Mouse (Mus musculus) G1E (cell line): ENCODE data around the gene Gm9887. TPM values are rescaled to one million over a fixed set of nuclear protein-coding genes. Genes with fewer than 3 reads are reported as not detected.

Source experiments
- ATAC-seq: 2 replicates; pipeline ENCODE4 v1.8.0; 2016; ENCODE audit warnings: mild to moderate bottlenecking; ENCODE audit not compliant: insufficient number of reproducible peaks, poor library complexity, low FRiP score, severe bottlenecking; ENCODE audit errors: extremely low read depth
- DNase-seq: peaks from one replicate; pipeline ENCODE4 v3.0.0; 2012; ENCODE audit warnings: low spot score
- H3K27me3 ChIP-seq: 2 replicates; pipeline ENCODE4 v1.6.1; 2012; ENCODE audit warnings: mild to moderate bottlenecking, low read length, inconsistent platforms; ENCODE audit not compliant: insufficient read depth
- H3K36me3 ChIP-seq: replicated peaks from 2 replicates; pipeline ENCODE3; 2012; ENCODE audit warnings: mild to moderate bottlenecking, inconsistent platforms
- H3K4me1 ChIP-seq: 2 replicates; pipeline ENCODE4 v1.6.1; 2012; ENCODE audit warnings: low read depth, low read length, inconsistent platforms, mixed read lengths; ENCODE audit not compliant: insufficient read depth
- H3K4me3 ChIP-seq: 2 replicates; pipeline ENCODE4 v1.5.1; 2012; ENCODE audit warnings: low read depth, mild to moderate bottlenecking, inconsistent platforms, low read length, moderate library complexity, mixed read lengths
- H3K9me3 ChIP-seq: replicated peaks from 2 replicates; pipeline ENCODE4 v1.6.1; 2012; ENCODE audit warnings: inconsistent platforms
- CTCF ChIP-seq: IDR thresholded peaks from 2 replicates; pipeline ENCODE4 v1.5.1; 2012; ENCODE audit warnings: low read depth, low read length, inconsistent platforms, mixed read lengths
- GATA1 ChIP-seq: IDR thresholded peaks from 2 replicates; pipeline ENCODE4 v1.6.1; 2012; ENCODE audit warnings: borderline replicate concordance, low read length, inconsistent platforms, mixed read lengths
- GATA2 ChIP-seq: IDR thresholded peaks from 2 replicates; pipeline ENCODE4 v1.6.1; 2012; ENCODE audit warnings: low read depth, low read length, inconsistent platforms, borderline replicate concordance
- POLR2AphosphoS5 ChIP-seq: IDR thresholded peaks from 2 replicates; pipeline ENCODE4 v1.6.1; 2012; ENCODE audit warnings: low read depth, low read length, inconsistent platforms; ENCODE audit not compliant: insufficient replicate concordance
- TAL1 ChIP-seq: conservative IDR thresholded peaks from 2 replicates; pipeline ENCODE4 v1.6.1; 2012; ENCODE audit warnings: low read depth, low read length, inconsistent platforms, mixed read lengths
- polyA plus RNA-seq: library from polyadenylated mRNA; stranded (reverse); fragments of >175 nt; gene quantifications from 2 replicates; pipeline ENCODE4 v1.2.3, GENCODE M21; 2012
- total RNA-seq, 2 experiments: library from RNA; stranded (forward) in 1 of 2; stranded (reverse) in 1 of 2; fragments of 200-1000 nt in 1 of 2; fragments of >200 nt in 1 of 2; fragmentation: Nextera tagmentation in 1 of 2; gene quantifications; 2 replicates each; pipeline ENCODE4 v1.2.3; 2014 to 2017

Gm9887 gene
- total RNA-seq (2014; fragmentation: Nextera tagmentation) (not detected in 2 replicates), total RNA-seq (2017) (0.87 and 0.93 TPM in 2 replicates), polyA plus RNA-seq (0.79 and 1.6 TPM in 2 replicates)

- Histone ChIP-seq H3K9me3 (no peaks in the 10 kb centered on the region), H3K4me3 (peak within 1 kb of the TSS; percentile 95), H3K27me3 (no peaks in the 10 kb centered on the region), H3K4me1 (peaks cover 25% of the 10 kb centered on the region), H3K36me3 (peaks cover 28% of the 10 kb centered on the region)
- TF ChIP-seq GATA2 (no peak), CTCF (no peak), GATA1 (no peak), POLR2AphosphoS5 (no peak), TAL1 (no peak)
- DNase-seq (peak; percentile 96), ATAC-seq (peak; percentile 64)
These were observed at the start of gene Gm9887, which contains the start of gene Arf6 for GRCm38 (mm10) chr12:69371854-69372671. TSS of gene Gm9887 (minus strand) at chr12:69372458. TSS of gene Arf6 (plus strand) at chr12:69372150.

GRCm38 (mm10) chr12:69420716-69421115 is 48.5 kb upstream of the Gm9887 start:
- peaks cover 54% of the 10 kb centered on the region for H3K27me3 ChIP-seq
- TF ChIP-seq GATA2 (no peak), POLR2AphosphoS5 (no peak), CTCF (no peak), TAL1 (no peak), GATA1 (no peak)
- H3K36me3 ChIP-seq: no peaks in the 10 kb centered on the region
- H3K4me3 ChIP-seq: no peak overlapping the region
- ATAC-seq (no peak), DNase-seq (no peak)
- H3K4me1 ChIP-seq: peaks cover 4% of the 10 kb centered on the region
- H3K9me3 ChIP-seq: no peaks in the 10 kb centered on the region

- TF ChIP-seq TAL1 (no peak), GATA2 (no peak), POLR2AphosphoS5 (no peak), CTCF (no peak), GATA1 (no peak)
- ATAC-seq (no peak), DNase-seq (no peak)
- no peaks in the 10 kb centered on the region for H3K9me3 ChIP-seq
- no peaks in the 10 kb centered on the region for H3K36me3 ChIP-seq
- H3K27me3 ChIP-seq: peaks cover 59% of the 10 kb centered on the region
- no peak overlapping the region for H3K4me3 ChIP-seq
- peaks cover 4% of the 10 kb centered on the region for H3K4me1 ChIP-seq
These were observed 47.3 kb upstream of the Gm9887 start for GRCm38 (mm10) chr12:69419606-69420005.

- DNase-seq (no peak), ATAC-seq (no peak)
These were observed 46.9 kb upstream of the Gm9887 start for GRCm38 (mm10) chr12:69419017-69419605.

GRCm38 (mm10) chr12:69418606-69419005 is 46.3 kb upstream of the Gm9887 start:
- peaks cover 4% of the 10 kb centered on the region for H3K4me1 ChIP-seq
- ATAC-seq: no peak
- peaks cover 55% of the 10 kb centered on the region for H3K27me3 ChIP-seq
- DNase-seq: no peak
- no peak for TF ChIP-seq GATA2
- TF ChIP-seq CTCF: no peak
- TF ChIP-seq GATA1: no peak
- no peak for TF ChIP-seq TAL1
- TF ChIP-seq POLR2AphosphoS5: no peak
- no peaks in the 10 kb centered on the region for H3K36me3 ChIP-seq
- no peaks in the 10 kb centered on the region for H3K9me3 ChIP-seq
- H3K4me3 ChIP-seq: no peak overlapping the region

More at GRCm38 (mm10) chr12:69419017-69419605, 46.9 kb upstream of the Gm9887 start:
- Histone ChIP-seq H3K27me3 (peaks cover 55% of the 10 kb centered on the region), H3K9me3 (no peaks in the 10 kb centered on the region), H3K4me1 (peaks cover 4% of the 10 kb centered on the region), H3K4me3 (no peak overlapping the region), H3K36me3 (no peaks in the 10 kb centered on the region)
- no peak for TF ChIP-seq GATA2
- no peak for TF ChIP-seq POLR2AphosphoS5

- Histone ChIP-seq H3K36me3 (no peaks in the 10 kb centered on the region), H3K4me3 (no peak overlapping the region), H3K4me1 (peaks cover 4% of the 10 kb centered on the region), H3K9me3 (no peaks in the 10 kb centered on the region), H3K27me3 (peaks cover 50% of the 10 kb centered on the region)
- no peak for DNase-seq
- TF ChIP-seq POLR2AphosphoS5: no peak
- no peak for TF ChIP-seq TAL1
- no peak for TF ChIP-seq CTCF
- TF ChIP-seq GATA1: no peak
- TF ChIP-seq GATA2: no peak
- ATAC-seq: no peak
These were observed 45.5 kb upstream of the Gm9887 start for GRCm38 (mm10) chr12:69417701-69418291.
